Mouse (Mus musculus): ENCODE measurements around the gene Mblac2.

GRCm38 (mm10) chr13:81667713-81668112 lies 43.4 kb upstream of the Mblac2 start:
- no peak for TF ChIP-seq CTCF (IDR thresholded peaks at IDR 0.05; ENCODE audit: borderline replicate concordance, control insufficient read depth, extremely low read depth, insufficient read depth, low read length, poor library complexity)
- TF ChIP-seq POLR2A (IDR thresholded peaks at IDR 0.05; ENCODE audit: control insufficient read depth, extremely low read depth, insufficient read depth, low read length, poor library complexity), result no peak
